Mouse (Mus musculus) intestine, embryonic 16.5 days (tissue): ENCODE results near the gene Nr4a1. TPM values are rescaled to one million over a fixed set of nuclear protein-coding genes. Genes with fewer than 3 reads are reported as not detected.

Experiments
- ATAC-seq: fragments of 200-750 bp; cut with Nextera tagmentation; 2 replicates; pipeline ENCODE4 v1.8.0; 2017; ENCODE audit warnings: moderate TSS enrichment, moderate library complexity
- H3K27ac ChIP-seq: fragments of 300-500 bp; sonication (generic); 2 replicates; pipeline ENCODE4 v1.5.1; 2014; ENCODE audit warnings: mild to moderate bottlenecking, low read length
- H3K27me3 ChIP-seq: fragments of 300-500 bp; sonication (generic); replicated peaks from 2 replicates; pipeline ENCODE4 v1.6.1; 2014; ENCODE audit warnings: low read length, control low read depth, mixed read lengths; ENCODE audit not compliant: control insufficient read depth, insufficient read depth
- H3K36me3 ChIP-seq: fragments of 300-500 bp; sonication (generic); 2 replicates; pipeline ENCODE4 v1.6.1; 2014; ENCODE audit warnings: low read length, control low read depth; ENCODE audit not compliant: control insufficient read depth, insufficient read depth
- H3K4me1 ChIP-seq: fragments of 300-500 bp; sonication (generic); 2 replicates; pipeline ENCODE4 v1.6.1; 2014; ENCODE audit warnings: low read length, control low read depth, mixed read lengths; ENCODE audit not compliant: control insufficient read depth, insufficient read depth
- H3K4me2 ChIP-seq: fragments of 300-500 bp; sonication (generic); 2 replicates; pipeline ENCODE4 v1.6.1; 2014; ENCODE audit warnings: low read depth, low read length, control low read depth
- H3K4me3 ChIP-seq: fragments of 300-500 bp; sonication (generic); 2 replicates; pipeline ENCODE4 v1.5.1; 2014; ENCODE audit warnings: mild to moderate bottlenecking, low read length
- H3K9ac ChIP-seq: fragments of 300-500 bp; sonication (generic); 2 replicates; pipeline ENCODE4 v1.6.1; 2014; ENCODE audit warnings: low read depth, low read length
- H3K9me3 ChIP-seq: fragments of 300-500 bp; sonication (generic); 2 replicates; pipeline ENCODE4 v1.6.1; 2016; ENCODE audit warnings: low read length, control low read depth; ENCODE audit not compliant: control insufficient read depth
- WGBS: fragments of 180-500 bp; shearing (Covaris S2); extraction: QIAGEN DNeasy Blood & Tissue Kit; methylation state at CpG from one replicate; pipeline ENCODE4 v1.1.7; 2014; 5-methylcytosine and 5-hydroxymethylcytosine counted together
- polyA plus RNA-seq: library from polyadenylated mRNA; unstranded; fragments of >200 nt; fragmentation: Nextera tagmentation; extraction: Ambion mirVana; gene quantifications from 2 replicates; pipeline ENCODE4 v1.2.1, GENCODE M21; 2015

Nr4a1 gene
- polyA plus RNA-seq, 1 experiment from 2014 or later, result 10.0 TPM

GRCm38 (mm10) chr15:101247155-101247498 is 6.9 kb upstream of the Nr4a1 start:
- no peaks in the 10 kb centered on the region for H3K27me3 ChIP-seq
- H3K9ac ChIP-seq, result no peak overlapping the region; the same call in 1 of the 2 replicates
- H3K4me2 ChIP-seq, result no peak overlapping the region
- 88% methylated on average over 1 of the region's 1 CpGs for WGBS
- H3K36me3 ChIP-seq, result no peaks in the 10 kb centered on the region
- no peak overlapping the region for H3K27ac ChIP-seq
- H3K9me3 ChIP-seq, result no peaks in the 10 kb centered on the region
- peaks cover 19% of the 10 kb centered on the region for H3K4me1 ChIP-seq
- no peak overlapping the region for H3K4me3 ChIP-seq
- no peak for ATAC-seq

- H3K27me3 ChIP-seq, result no peaks in the 10 kb centered on the region
- no peak for ATAC-seq
- WGBS, result 47% methylated on average over 5 of the region's 5 CpGs
- no peak overlapping the region for H3K4me2 ChIP-seq
- no peak overlapping the region for H3K4me3 ChIP-seq
- no peaks in the 10 kb centered on the region for H3K9me3 ChIP-seq
- peak overlapping the region; percentile 58 for H3K27ac ChIP-seq
- H3K36me3 ChIP-seq, result no peaks in the 10 kb centered on the region
- H3K4me1 ChIP-seq, result peaks cover 14% of the 10 kb centered on the region
- H3K9ac ChIP-seq, result 0 out of 2 replicates have a peak overlapping the region, but pooled peaks have one; percentile 9
Observed at GRCm38 (mm10) chr15:101248029-101248710, 5.9 kb upstream of the Nr4a1 start.

- no peak for ATAC-seq
- no peak overlapping the region for H3K4me3 ChIP-seq
- H3K36me3 ChIP-seq, result no peaks in the 10 kb centered on the region
- no peaks in the 10 kb centered on the region for H3K9me3 ChIP-seq
- no peak overlapping the region for H3K27ac ChIP-seq
- H3K27me3 ChIP-seq, result no peaks in the 10 kb centered on the region
- WGBS, result 79% methylated on average over 9 of the region's 9 CpGs
- H3K4me2 ChIP-seq, result no peak overlapping the region
- H3K4me1 ChIP-seq, result peaks cover 23% of the 10 kb centered on the region
- H3K9ac ChIP-seq, result no peak overlapping the region
Observed at GRCm38 (mm10) chr15:101250220-101250800, 3.8 kb upstream of the Nr4a1 start.

- 89% methylated on average over 5 of the region's 5 CpGs for WGBS
- ATAC-seq, result no peak
- Histone ChIP-seq H3K27ac (no peak overlapping the region), H3K4me1 (peaks cover 20% of the 10 kb centered on the region), H3K9ac (no peak overlapping the region), H3K27me3 (no peaks in the 10 kb centered on the region), H3K4me3 (no peak overlapping the region), H3K9me3 (no peaks in the 10 kb centered on the region), H3K4me2 (no peak overlapping the region), H3K36me3 (no peaks in the 10 kb centered on the region)
Observed at GRCm38 (mm10) chr15:101251930-101252329, 2.1 kb upstream of the Nr4a1 start.

GRCm38 (mm10) chr15:101252614-101253013 is 1.5 kb upstream of the Nr4a1 start:
- Histone ChIP-seq H3K4me3 (no peak overlapping the region), H3K9ac (no peak overlapping the region), H3K4me1 (peaks cover 16% of the 10 kb centered on the region), H3K27ac (no peak overlapping the region), H3K4me2 (no peak overlapping the region), H3K36me3 (no peaks in the 10 kb centered on the region), H3K27me3 (no peaks in the 10 kb centered on the region), H3K9me3 (no peaks in the 10 kb centered on the region)
- ATAC-seq, result no peak
- WGBS, result 77% methylated on average over 6 of the region's 6 CpGs

DNA sequence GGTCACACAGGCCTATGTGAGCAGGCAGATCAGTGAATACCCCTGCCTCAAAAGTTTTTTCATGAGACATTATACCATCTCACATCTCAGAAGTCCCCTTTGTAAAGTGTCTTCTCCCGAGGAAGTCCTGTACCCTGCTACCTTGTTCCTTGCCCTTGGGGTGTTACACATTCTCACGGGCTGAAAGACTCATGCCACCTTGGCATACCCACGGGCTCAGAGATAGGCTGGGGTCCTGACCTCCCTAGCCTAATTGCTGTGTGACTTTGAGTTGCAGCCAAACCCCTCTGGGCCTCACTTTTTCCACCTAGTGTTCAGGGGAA is 545 bp upstream of the Nr4a1 start:
- 40% methylated on average over 3 of the region's 3 CpGs for WGBS
- H3K36me3 ChIP-seq, result no peaks in the 10 kb centered on the region
- no peak overlapping the region for H3K27ac ChIP-seq
- H3K27me3 ChIP-seq, result no peaks in the 10 kb centered on the region
- no peak for ATAC-seq
- H3K9ac ChIP-seq, result peak overlapping the region; percentile 78
- peak overlapping the region; percentile 61 for H3K4me3 ChIP-seq
- H3K4me2 ChIP-seq, result peak overlapping the region; percentile 94
- H3K9me3 ChIP-seq, result no peaks in the 10 kb centered on the region
- H3K4me1 ChIP-seq, result peaks cover 9% of the 10 kb centered on the region; the same call in 1 of the 2 replicates

DNA sequence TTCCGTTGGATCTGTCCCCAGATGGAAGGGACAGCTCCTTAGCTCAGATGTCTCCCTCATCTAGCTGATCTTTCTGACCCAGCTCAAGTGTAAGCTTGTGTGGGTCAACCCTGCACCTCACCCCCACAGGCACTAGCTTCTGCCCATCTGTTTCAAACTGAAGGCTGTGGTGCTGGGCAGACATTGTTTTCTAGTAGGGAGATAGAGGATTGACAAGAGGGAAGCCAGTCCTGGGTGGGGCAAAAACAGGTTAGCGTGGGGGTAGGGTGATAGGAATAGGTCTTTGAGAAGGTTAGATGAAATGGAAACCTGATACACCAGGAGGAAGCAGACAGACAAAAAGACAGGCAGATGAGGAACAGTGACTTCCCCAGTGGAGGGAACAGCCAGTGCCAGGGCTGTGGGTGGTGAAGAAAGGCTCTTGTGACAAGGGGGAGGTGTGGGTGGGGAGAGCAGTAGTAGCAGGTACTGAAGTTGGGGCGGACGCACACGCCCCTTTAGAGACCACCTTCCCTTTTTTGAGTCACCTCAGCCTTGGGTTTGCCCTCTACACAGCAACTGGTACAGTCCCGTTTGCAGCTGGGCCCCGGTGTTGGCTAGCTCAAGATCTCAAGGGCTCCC is 1.9 kb downstream of the Nr4a1 start:
- no peak for ATAC-seq
- no peaks in the 10 kb centered on the region for H3K36me3 ChIP-seq
- H3K9me3 ChIP-seq, result no peaks in the 10 kb centered on the region
- 91% methylated on average over 7 of the region's 7 CpGs for WGBS
- no peak overlapping the region for H3K4me2 ChIP-seq
- H3K9ac ChIP-seq, result no peak overlapping the region
- H3K27ac ChIP-seq, result no peak overlapping the region
- peaks cover 22% of the 10 kb centered on the region for H3K4me1 ChIP-seq
- H3K4me3 ChIP-seq, result no peak overlapping the region
- no peaks in the 10 kb centered on the region for H3K27me3 ChIP-seq

DNA sequence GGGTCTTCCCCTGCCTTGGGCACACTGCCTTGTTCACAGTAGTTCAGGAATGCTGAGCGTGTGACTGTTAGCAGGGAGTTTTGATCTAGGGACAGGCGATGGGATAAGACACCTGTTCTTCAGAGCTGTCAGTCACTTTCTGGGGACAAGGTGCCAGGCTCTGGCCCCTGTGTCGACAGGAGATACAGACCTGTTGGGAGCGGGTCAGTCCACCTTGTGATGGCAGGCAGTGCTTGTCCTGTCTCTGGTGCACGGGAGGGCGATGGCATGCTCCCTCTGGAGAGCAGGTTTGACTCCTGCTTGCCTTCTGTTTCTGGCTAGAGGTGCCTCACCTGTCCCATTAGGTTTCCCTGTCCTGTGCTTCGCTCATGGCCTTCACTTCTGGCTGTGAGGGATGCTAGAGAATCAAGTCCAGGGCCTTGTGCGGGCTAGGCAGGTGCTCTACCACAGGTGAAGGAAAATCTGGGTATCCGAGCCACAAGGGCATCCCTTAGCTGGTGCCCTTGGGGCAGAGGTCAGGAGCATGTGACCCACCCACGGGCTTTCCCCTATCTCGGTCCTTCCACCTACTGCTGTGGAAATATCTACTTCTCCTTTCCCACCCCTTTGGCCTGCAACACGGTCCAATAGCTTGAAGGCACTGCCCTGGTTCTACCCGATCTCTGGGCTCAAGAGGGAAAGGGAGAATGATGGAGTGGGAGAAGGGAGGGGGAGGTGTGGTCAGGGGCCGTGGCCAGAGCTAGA is 2.6 kb downstream of the Nr4a1 start:
- H3K36me3 ChIP-seq, result no peaks in the 10 kb centered on the region
- no peak overlapping the region for H3K4me2 ChIP-seq
- no peak overlapping the region for H3K9ac ChIP-seq
- H3K9me3 ChIP-seq, result no peaks in the 10 kb centered on the region
- no peak overlapping the region for H3K27ac ChIP-seq
- 74% methylated on average over 14 of the region's 14 CpGs for WGBS
- H3K4me3 ChIP-seq, result no peak overlapping the region
- ATAC-seq, result no peak
- peaks cover 27% of the 10 kb centered on the region for H3K4me1 ChIP-seq
- no peaks in the 10 kb centered on the region for H3K27me3 ChIP-seq

- no peak overlapping the region for H3K27ac ChIP-seq
- no peaks in the 10 kb centered on the region for H3K27me3 ChIP-seq
- H3K9me3 ChIP-seq, result no peaks in the 10 kb centered on the region
- no peak for ATAC-seq
- 82% methylated on average over 11 of the region's 11 CpGs for WGBS
- H3K4me2 ChIP-seq, result no peak overlapping the region
- no peak overlapping the region for H3K9ac ChIP-seq
- no peak overlapping the region for H3K4me3 ChIP-seq
- H3K4me1 ChIP-seq, result peaks cover 38% of the 10 kb centered on the region
- H3K36me3 ChIP-seq, result no peaks in the 10 kb centered on the region
Observed at GRCm38 (mm10) chr15:101258420-101258819, 4.4 kb downstream of the Nr4a1 start.
